Mouse (Mus musculus): Measurements from ENCODE around the gene Pbx1.

DNA sequence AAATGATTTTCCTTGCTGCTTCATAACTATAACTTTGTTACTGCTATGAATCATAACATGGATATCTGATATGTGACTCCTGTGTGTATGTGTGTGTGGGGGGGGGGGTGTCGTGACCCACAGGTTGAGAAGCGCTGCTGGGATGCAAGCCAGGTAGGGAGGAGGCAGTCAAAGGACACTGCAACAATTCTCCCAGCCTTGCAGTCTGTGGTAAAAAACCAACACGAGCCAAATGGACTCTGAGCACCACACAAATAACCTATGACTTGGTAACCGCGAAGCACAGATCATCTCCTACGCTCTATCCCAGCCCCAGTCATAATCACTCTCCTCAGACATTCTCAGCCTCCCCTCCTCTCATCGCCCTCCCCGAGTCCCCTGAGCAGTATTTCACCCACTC lies 87.2 kb downstream of the Pbx1 start:
- TF ChIP-seq POLR2A (IDR thresholded peaks at IDR 0.05; ENCODE audit: borderline replicate concordance, extremely low read depth, low read depth, low read length), result no peak
- no peak for TF ChIP-seq CTCF (IDR thresholded peaks at IDR 0.05; ENCODE audit: insufficient read depth, low read length)

Measured in lung, adult 2 months (tissue).